Mouse (Mus musculus) layer of hippocampus, postnatal 25 days (tissue): ENCODE measurements around the gene Sgsm2. TPM values are rescaled to one million over a fixed set of nuclear protein-coding genes. Genes with fewer than 3 reads are reported as not detected.

ENCODE experiments used
- DNase-seq, 2 experiments: peaks; one replicate each; pipeline ENCODE4 v3.0.0; 2022; ENCODE audit warnings: mixed read lengths in 2 of 2, low spot score in 1 of 2; ENCODE audit errors: extremely low spot score in 1 of 2
- total RNA-seq, 2 experiments: library from RNA; stranded (reverse); gene quantifications; 2 replicates each; pipeline ENCODE4 v1.2.3; 2021

Gene Sgsm2
- total RNA-seq, result 10 to 100 TPM; 82.9 to 86.4 TPM

- peak; percentile 56 to 59 for DNase-seq
These were observed at the start of gene Sgsm2 for GRCm38 (mm10) chr11:74896901-74897677. Gene Sgsm2 (minus strand): TSS chr11:74897060.

- no peak for DNase-seq
These were observed 49.5 kb upstream of the Sgsm2 start for GRCm38 (mm10) chr11:74946348-74946747.

- no peak for DNase-seq
These were observed 33.5 kb upstream of the Sgsm2 start for GRCm38 (mm10) chr11:74930391-74930790.

DNA sequence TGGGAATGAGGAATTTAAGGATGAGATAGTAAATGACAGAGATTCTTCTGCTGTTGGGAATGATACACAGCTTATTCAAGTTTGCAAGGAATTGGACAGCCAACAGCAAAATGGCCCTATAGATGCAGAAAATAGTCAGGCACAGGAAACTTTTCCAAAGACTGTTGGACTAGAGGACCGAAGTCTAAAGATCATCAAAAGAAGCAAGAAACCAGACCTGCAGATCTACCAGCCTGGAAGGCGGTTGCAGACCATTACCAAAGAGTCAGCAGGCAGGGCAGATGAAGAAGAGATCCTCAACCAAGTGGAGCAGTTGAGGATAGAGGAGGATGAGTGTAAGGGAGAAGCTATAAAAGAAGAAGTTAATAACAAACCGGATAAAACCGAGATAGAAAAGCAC lies 32.3 kb upstream of the Sgsm2 start:
- DNase-seq, result no peak

DNA sequence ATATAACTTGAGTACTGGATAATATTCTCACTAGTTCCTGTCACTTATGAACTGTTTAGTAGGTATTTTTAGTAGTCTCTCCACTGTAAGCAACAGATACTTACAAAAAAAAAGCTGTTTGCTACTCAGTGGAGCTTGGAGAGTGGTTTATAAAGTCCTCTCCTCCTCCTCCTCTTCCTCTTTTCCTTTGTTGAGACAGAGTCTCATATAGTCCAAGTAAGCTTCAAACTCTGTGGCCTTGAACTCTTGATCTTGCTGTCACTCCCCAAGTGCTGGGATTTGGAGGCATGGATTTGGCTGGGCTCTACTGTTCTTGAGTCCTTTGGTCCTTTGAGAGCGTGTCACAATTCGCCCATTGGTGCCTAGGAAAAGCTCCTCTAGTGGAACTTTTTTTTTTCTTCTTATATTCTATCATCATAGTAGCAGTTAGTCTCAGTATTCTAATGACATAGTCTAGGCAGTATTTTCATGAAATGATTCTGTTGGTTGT lies 30.4 kb upstream of the Sgsm2 start:
- DNase-seq, result no peak

GRCm38 (mm10) chr11:74926388-74927005 lies 29.6 kb upstream of the Sgsm2 start:
- DNase-seq, result no peak

GRCm38 (mm10) chr11:74925577-74926387 lies 28.9 kb upstream of the Sgsm2 start, which contains the start of the genes Smg6 and Srr:
Gene Smg6 (plus strand): TSS chr11:74925823.
Gene Srr (minus strand): TSS chr11:74925948.
- peak; percentile 86 to 94 for DNase-seq

GRCm38 (mm10) chr11:74924149-74924548 lies 27.3 kb upstream of the Sgsm2 start:
- DNase-seq, result peak in 1 of 2 experiments; percentile 27

GRCm38 (mm10) chr11:74919249-74919648 lies 22.4 kb upstream of the Sgsm2 start:
- no peak for DNase-seq

DNA sequence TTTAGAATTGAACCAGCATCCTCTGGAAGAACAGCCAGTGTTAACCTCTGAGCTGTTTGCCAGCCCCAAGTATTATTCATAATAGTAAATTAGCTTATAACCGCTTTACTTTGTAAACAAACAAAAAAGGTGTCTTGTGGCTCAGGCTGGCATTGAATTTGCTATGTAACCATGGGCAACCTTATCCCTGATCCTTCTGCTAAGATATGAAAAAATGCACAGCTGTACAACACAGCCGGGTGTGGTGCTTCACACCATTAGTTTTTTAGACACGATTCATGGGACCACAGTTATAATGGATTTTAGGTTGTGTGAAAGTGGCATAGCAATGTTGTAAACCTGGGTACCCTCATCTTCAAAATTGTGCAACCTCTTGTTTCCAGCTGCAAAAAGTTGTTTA lies 15.6 kb upstream of the Sgsm2 start:
- no peak for DNase-seq

- no peak for DNase-seq
These were observed 13.1 kb upstream of the Sgsm2 start for GRCm38 (mm10) chr11:74909978-74910377.

DNA sequence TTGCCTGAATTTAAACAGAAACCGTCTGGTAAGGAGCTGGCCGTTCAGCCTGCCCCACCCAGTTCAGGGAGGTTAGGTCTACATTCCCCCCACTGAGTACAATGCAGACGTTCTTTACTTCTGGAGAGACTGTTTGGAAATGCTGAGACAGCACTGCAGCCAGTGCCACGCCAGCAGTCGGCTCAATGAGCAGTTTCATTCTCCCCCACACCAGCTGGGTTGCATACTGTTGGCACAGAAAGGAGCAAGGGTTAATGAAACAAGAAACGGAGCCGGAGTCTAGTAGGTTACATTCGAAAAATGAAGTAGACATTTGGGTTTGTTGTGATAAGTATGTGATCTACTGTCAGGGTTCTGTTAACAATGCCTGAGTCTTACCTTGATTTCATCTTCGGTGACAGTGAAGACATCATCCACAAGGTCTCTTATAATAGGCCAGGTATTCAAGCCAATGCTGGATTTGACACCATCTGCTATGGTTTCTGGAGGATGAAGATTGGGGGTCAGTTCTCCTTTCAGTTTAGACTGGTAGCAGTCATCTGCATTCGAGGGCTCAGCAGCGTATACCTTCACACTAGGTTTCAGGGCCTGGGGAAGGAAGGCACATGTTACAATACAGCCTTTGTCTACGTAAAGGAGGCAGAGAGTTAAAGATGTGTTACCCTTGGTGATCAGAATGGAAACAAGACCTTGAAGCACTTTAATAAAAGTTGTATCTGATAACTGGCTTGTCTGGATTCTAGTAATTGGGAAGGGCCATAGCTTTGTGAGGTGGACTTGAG lies 11.9 kb upstream of the Sgsm2 start:
- no peak for DNase-seq

DNA sequence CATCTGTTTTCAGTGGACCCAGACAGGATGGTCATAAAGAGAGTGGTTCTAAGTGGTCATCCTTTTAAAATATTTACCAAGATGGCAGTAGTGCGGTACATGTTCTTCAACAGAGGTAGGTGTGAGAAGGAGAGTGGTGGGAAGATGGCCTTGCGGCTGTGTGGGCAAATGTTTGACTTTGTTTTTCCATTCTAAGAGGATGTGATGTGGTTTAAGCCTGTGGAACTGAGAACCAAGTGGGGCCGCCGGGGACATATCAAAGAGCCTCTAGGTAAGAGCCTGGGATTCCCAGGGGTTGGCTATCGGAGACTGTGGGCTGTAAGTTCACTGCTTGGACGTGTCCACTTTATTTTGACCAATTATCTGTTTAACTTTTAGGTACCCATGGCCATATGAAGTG lies 11.0 kb upstream of the Sgsm2 start:
- DNase-seq, result no peak

DNA sequence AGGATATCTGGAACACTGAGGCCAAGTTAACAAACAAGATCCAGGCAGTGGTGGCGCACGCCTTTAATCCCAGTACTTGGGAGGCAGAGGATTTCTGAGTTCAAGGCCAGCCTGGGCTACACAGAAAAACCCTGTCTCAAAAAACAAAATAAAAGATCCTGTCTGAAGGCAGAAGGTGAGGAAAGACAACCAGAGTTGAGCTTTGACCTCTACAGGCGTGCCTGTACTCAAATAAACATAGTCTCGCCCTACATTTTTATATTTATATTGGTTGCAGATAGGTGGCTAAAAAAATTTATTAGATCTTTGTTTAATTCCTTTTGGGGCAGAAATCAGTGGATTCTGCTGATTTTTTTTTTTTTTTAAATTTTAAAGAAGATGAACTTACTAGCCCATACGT lies 5.6 kb upstream of the Sgsm2 start:
- DNase-seq, result no peak

GRCm38 (mm10) chr11:74901555-74901954 lies 4.7 kb upstream of the Sgsm2 start:
- DNase-seq, result no peak

DNA sequence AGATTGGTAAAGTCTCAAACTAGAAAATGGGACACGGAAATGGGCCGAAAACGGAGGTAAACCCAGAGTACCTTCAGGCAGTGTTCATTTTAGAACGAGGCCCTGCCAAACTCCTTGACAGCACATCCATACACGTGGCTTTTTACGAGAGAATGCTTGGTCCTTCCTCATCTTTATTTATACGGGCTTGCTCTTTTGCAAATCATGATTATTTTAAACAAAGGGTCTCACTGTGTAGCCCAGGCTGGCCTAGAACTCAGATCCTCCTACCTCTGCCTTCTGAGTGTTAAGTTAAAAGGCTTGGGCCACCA lies 1.6 kb upstream of the Sgsm2 start:
- no peak for DNase-seq

- DNase-seq, result peak; percentile 71 to 79
These were observed 1.0 kb upstream of the Sgsm2 start, which contains the start of gene Tsr1 for GRCm38 (mm10) chr11:74897678-74898516. Gene Tsr1 (plus strand): TSS chr11:74898071.

DNA sequence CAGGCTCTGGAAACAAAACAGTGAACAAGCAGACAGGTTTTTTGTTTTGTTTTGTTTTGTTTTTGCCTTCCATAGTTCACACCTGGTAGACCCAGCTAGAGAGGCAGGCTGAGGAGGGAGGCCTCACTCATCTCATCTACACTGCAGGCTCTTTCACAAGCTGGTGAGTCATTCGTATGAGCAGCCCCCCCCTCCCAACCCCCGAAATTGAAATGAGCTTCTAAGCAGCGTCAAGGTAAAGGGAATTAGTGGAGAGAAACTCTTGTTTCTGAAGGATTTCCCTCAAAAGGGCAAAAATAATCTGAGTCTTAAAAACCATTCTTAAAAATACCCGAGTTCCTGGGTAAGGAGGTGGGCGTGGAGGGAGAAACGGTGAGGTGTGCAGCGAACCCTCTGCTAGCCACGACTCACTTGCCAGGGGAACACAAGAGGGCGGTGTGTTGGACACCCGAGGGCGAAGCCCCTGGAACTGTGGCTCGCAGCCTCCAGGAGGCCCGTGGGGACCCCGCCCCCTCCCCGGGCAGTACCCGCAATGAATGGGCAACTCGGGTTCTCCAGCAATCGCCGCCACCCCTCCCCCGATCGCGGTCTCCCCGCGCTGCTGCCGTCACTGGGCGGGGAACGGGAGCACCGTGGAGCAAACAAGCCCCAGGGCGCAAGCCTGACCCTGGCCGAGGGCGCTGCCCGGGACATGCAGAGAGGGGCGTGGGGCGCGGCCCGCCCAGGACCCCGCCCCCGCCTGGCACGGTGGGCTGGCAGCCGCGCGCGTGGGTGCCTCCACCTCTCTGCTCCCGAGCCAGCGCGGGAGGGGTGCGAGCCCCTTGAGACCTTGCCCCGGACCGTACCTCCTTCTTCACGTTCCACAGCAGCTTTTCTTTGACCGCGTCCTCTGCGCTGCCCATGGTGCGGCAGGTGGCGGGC lies 620 bp downstream of the Sgsm2 start:
- peak; percentile 46 to 54 for DNase-seq
